In the genomic region with DNA sequence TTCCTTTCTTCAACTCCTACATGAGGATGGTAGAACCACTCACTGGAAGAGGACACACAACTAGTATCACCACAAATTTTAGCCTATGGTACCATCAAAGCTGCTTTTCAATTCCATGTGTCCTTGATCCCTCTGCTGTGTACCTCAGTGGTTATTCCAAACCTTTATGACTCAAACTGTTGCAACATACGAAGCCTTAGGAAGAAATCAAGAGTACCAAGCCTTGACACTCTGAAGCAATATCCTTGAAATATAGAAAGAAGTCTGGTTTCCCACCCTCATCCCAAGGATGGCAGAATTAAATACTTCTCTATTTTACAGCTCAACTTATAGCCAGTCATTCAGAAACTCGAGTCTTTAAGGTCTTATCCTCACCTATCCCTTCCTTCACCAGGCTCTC, we compare ENCODE assay signal across 16 mouse cellular contexts. TPM values are rescaled to one million over a fixed set of nuclear protein-coding genes. Genes with fewer than 3 reads are reported as not detected.
"Had no signal": no experiment of that assay in that cellular context is flagged by ENCODE, and none has a peak within 500 bp of the region (broad histone marks: within the 10 kb centered on the region; RNA-seq: fewer than 3 reads in every experiment).

No protein-coding gene starts in this region.

- DNase-seq: kidney, adult 11 months; kidney, adult 9 months; kidney, postnatal 36 days; lung, postnatal 14 days; right cerebral cortex, adult 18-20 months; thymus, adult 18-20 months; thymus, postnatal 14 days had no signal

- ATAC-seq: midbrain, embryonic 16.5 days had no signal

- H3K27me3 ChIP-seq: limb, embryonic 12.5 days; lung, embryonic 15.5 days; midbrain, embryonic 12.5 days had no signal

- H3K4me2 ChIP-seq: limb, embryonic 12.5 days; lung, embryonic 15.5 days; midbrain, embryonic 12.5 days; neural tube, embryonic 15.5 days had no signal

- H3K36me3 ChIP-seq: lung, embryonic 15.5 days; midbrain, embryonic 12.5 days; neural tube, embryonic 15.5 days had no signal

- H3K4me3 ChIP-seq: limb, embryonic 12.5 days; lung, embryonic 15.5 days; midbrain, embryonic 12.5 days; neural tube, embryonic 15.5 days had no signal

RNA-seq across cellular contexts. Expression of a gene that starts 13.0 kb away (rescaled TPM):
- total RNA-seq: megakaryocyte-erythroid progenitor cell, adult 5-6 weeks had no signal
- polyA plus RNA-seq: macrophage; midbrain, embryonic 12.5 days; neural tube, embryonic 15.5 days had no signal

RNA-seq across cellular contexts. Expression of a gene that starts 36.0 kb away (rescaled TPM):
- total RNA-seq: liver, adult 2 months had no signal
- polyA plus RNA-seq: limb, embryonic 12.5 days; liver, adult 2 months; macrophage; neural tube, embryonic 11.5 days had no signal
